Mouse (Mus musculus): ENCODE measurements around the gene 9430097D07Rik. TPM values are rescaled to one million over a fixed set of nuclear protein-coding genes. Genes with fewer than 3 reads are reported as not detected.
A peak's percentile ranks its signal among the peaks of the same experiment; 100 is the strongest.

9430097D07Rik gene
- polyA plus RNA-seq, 1 experiment from 2014 or later = 0.56 TPM

DNA sequence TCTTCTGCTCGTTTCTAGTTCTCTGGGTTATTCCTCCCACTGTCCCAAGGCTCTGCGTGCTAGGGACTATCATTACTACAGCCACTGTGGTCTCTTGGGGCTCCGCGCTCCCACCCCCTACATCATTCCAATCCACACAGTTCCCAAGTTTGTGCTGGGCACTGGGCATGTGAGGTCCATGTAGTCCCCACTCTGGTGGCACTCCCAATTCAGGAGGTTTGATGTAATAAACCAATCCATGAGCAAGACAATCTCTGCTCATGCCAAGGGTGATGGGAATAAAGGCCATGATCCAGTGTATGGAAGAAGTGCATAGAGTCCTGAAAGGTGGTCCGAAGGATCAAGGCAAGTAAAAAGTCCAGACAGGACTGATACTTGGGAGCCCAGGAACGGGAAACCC, 987 bp downstream of the 9430097D07Rik start, which contains the start of gene Pip5kl1:
Gene Pip5kl1 (plus strand): TSS at position 301 of the 400 bp plus-strand sequence.
- ATAC-seq (ENCODE audit: low FRiP score) = no peak
- 85% methylated on average over 6 of the region's 6 CpGs for WGBS
- H3K27me3 ChIP-seq = peaks cover 27% of the 10 kb centered on the region
- H3K4me3 ChIP-seq = peak within 1 kb of the TSS; percentile 51
- no peak within 1 kb of the TSS for H3K27ac ChIP-seq
- peaks cover 10% of the 10 kb centered on the region for H3K36me3 ChIP-seq
- H3K4me2 ChIP-seq (replicated peaks) = peak within 1 kb of the TSS; percentile 100
- peaks cover 25% of the 10 kb centered on the region for H3K4me1 ChIP-seq
- peak within 1 kb of the TSS; percentile 64 for H3K9ac ChIP-seq
- no peaks in the 10 kb centered on the region for H3K9me3 ChIP-seq (replicated peaks)

DNA sequence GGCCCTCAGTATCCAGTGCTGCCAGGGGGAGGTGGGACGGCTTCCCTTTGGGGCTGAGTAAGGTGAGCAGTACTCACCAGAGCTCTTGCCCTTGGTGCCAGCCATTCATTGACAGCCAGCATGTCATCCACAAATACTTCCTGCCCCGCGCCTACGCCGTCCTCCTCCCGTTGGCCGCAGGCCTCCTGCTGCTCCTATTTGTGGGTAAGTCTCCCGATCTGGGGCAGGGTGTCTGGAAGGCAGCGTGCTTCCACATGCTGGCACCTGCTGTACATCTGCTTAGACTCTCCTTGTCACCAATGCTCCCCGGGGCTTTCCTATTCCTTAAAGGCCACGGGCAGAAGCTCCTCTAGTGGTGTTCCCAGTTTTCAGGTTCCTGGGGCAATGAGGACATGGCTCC, 3.3 kb downstream of the 9430097D07Rik start:
- Histone ChIP-seq H3K27me3 (peaks cover 6% of the 10 kb centered on the region; the same call in 1 of the 2 replicates), H3K4me3 (no peak overlapping the region)
- 91% methylated on average over 11 of the region's 11 CpGs for WGBS

DNA sequence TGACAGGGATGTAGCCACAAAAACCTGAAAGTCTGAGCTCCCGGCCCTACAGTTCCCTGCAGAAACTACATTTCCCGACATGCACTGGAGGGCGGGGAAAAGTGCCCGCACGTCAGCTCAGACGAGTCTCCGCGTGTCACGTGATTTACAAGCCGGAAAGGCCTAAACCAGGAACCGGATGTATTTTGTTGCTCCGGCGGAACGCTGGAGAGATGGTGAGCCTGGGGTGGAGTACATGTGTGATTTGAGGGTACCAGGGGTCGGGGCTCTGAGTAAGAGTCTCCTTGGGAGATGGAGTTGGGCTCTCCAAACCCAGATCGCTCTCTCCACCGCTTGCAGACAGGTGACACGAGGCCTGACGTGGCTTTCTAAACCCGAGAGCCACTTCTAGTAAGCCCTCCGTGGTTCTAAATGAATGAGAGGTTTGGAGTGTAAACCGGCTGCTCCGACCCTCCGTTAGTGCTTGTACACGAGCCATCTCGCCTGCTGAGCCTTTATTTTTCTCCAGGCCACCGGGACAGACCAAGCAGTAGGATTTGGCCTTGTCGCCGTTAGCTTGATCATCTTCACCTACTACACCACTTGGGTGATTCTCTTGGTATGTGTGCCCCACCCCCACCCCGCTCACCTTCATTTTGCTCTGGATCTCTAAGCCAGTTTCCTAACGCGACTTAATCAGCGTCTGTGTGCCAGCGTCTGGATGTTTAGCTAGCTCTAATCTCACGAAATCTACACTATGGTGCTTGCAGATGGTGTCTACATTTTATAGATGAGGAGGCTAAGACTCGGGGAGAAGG, 4.6 kb downstream of the 9430097D07Rik start, which contains the start of gene Dpm2:
Gene Dpm2 (plus strand): TSS at position 161 of the 797 bp plus-strand sequence.
- ATAC-seq (ENCODE audit: low FRiP score) = peak; percentile 79
- Histone ChIP-seq H3K9me3 (replicated peaks) (no peaks in the 10 kb centered on the region), H3K4me1 (peaks cover 25% of the 10 kb centered on the region), H3K4me3 (peak within 1 kb of the TSS; percentile 70), H3K27me3 (no peaks in the 10 kb centered on the region), H3K9ac (peak within 1 kb of the TSS; percentile 75), H3K4me2 (replicated peaks) (peak within 1 kb of the TSS; percentile 95), H3K27ac (peak within 1 kb of the TSS; percentile 49), H3K36me3 (peaks cover 38% of the 10 kb centered on the region)
- 2% methylated on average over 36 of the region's 36 CpGs for WGBS

More for the DNA sequence above, 3.3 kb downstream of the 9430097D07Rik start:
- H3K9me3 ChIP-seq (replicated peaks) = no peaks in the 10 kb centered on the region
- peaks cover 25% of the 10 kb centered on the region for H3K4me1 ChIP-seq
- peaks cover 27% of the 10 kb centered on the region for H3K36me3 ChIP-seq
- no peak overlapping the region for H3K9ac ChIP-seq
- peak overlapping the region; percentile 95; the same call in 1 of the 2 replicates for H3K4me2 ChIP-seq (replicated peaks)
- no peak overlapping the region for H3K27ac ChIP-seq
- no peak for ATAC-seq (ENCODE audit: low FRiP score)

DNA sequence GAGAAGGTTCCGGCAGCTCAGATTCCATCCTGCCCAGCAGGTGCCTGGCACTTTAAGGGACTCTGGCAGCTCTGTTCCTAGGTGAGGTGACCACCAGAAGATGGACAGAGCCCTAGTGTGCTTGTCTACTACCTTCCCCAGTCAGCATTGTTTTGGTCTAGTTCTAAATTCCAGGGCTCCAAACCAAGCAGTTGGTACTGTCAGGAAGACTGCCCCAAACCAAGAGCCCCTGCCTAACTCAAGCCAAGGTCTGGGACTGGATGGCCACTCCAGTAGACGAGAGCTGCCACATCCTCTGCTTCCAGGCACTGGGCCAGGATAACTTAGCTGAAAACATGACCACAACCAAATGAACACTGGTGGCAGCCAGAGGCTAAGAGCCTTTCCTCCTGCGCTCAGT, 6.5 kb downstream of the 9430097D07Rik start:
- no peak overlapping the region for H3K27ac ChIP-seq
- H3K4me1 ChIP-seq = peaks cover 18% of the 10 kb centered on the region
- ATAC-seq (ENCODE audit: low FRiP score) = no peak
- no peak overlapping the region for H3K9ac ChIP-seq
- H3K4me3 ChIP-seq = no peak overlapping the region
- no peak overlapping the region for H3K4me2 ChIP-seq (replicated peaks)
- H3K36me3 ChIP-seq = peaks cover 57% of the 10 kb centered on the region
- no peaks in the 10 kb centered on the region for H3K27me3 ChIP-seq
- no peaks in the 10 kb centered on the region for H3K9me3 ChIP-seq (replicated peaks)
- WGBS = 97% methylated on average over 3 of the region's 3 CpGs

DNA sequence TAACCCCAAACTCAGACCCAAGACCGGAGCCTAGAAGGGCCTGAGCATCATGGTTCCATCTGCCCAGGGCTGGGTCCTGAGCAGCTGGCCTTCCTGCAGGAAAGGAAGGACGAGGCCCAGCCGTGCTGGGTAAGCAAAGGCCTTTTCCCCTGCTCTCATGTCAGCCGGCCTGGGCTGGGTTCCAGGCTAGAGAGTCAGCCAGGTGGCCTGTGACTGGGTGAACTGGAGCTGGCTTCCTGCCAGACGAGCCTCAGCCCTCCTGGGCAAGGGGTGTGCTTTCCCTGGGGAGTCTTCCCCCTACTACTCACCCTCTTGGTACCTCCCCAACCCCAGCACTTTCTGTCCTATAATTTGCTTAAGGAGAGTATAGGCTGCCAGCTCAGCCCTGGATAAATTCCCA, 7.3 kb downstream of the 9430097D07Rik start:
- Histone ChIP-seq H3K4me3 (no peak overlapping the region), H3K9ac (no peak overlapping the region), H3K27ac (no peak overlapping the region), H3K36me3 (peaks cover 61% of the 10 kb centered on the region), H3K27me3 (no peaks in the 10 kb centered on the region), H3K9me3 (replicated peaks) (no peaks in the 10 kb centered on the region), H3K4me2 (replicated peaks) (no peak overlapping the region), H3K4me1 (peaks cover 18% of the 10 kb centered on the region)
- ATAC-seq (ENCODE audit: low FRiP score) = no peak
- 83% methylated on average over 5 of the region's 5 CpGs for WGBS

DNA sequence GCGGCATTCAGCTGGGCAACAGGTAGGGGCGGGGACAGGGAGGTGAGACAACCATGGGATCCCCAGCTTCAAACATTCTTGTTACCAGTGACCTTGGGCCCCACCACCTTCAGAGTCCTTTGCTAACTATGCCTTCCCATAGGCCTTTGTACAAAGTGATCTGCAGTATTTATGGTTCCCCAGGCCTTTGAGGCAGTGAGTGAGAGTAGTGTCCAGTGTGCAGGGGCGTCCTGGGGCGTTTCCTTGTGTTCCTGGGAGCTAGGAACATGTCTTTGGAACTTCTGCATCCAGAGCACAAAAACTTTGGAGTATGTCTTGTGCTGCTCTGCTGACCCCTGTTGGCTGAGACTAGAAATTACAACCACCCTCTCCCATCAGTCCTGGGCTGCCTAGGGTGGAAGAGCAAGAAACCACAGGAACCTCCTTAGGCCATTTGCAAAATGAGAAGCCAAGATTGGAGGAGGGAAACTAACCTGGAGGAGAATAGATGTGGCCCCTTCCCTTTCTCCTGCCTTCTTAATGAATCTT, 8.9 kb downstream of the 9430097D07Rik start:
- peaks cover 9% of the 10 kb centered on the region for H3K4me1 ChIP-seq
- 41% methylated on average over 4 of the region's 4 CpGs for WGBS
- no peak overlapping the region for H3K9ac ChIP-seq
- H3K4me3 ChIP-seq = no peak overlapping the region
- no peaks in the 10 kb centered on the region for H3K9me3 ChIP-seq (replicated peaks)
- H3K27me3 ChIP-seq = no peaks in the 10 kb centered on the region
- no peak overlapping the region for H3K27ac ChIP-seq
- peaks cover 65% of the 10 kb centered on the region for H3K36me3 ChIP-seq
- no peak for ATAC-seq (ENCODE audit: low FRiP score)
- no peak overlapping the region for H3K4me2 ChIP-seq (replicated peaks)

DNA sequence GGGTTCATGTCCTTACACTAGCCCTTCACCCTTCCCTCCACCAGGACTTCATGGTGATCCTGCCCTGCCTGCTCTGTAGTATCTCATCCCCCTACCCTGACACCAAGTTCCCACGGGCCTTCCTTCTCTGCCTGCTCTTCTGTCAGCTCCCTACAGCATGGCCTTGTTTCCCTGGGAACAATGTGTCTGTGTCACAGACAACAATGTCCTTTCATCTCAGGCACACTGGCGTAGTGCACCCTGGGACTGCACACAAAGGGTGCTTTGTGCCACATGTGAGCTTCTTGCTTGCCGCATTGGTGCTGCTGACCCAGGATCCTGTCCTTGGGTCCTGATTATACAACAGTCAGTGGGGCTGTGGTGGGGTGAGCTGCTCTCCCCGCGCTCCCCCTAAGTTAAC, 15.9 kb downstream of the 9430097D07Rik start:
- Histone ChIP-seq H3K27me3 (no peaks in the 10 kb centered on the region), H3K4me3 (no peak overlapping the region), H3K27ac (peak overlapping the region; percentile 88), H3K4me2 (replicated peaks) (peak overlapping the region; percentile 9), H3K36me3 (peaks cover 25% of the 10 kb centered on the region), H3K4me1 (peaks cover 57% of the 10 kb centered on the region), H3K9ac (0 out of 2 replicates have a peak overlapping the region, but pooled peaks have one; percentile 2), H3K9me3 (replicated peaks) (no peaks in the 10 kb centered on the region)
- peak; percentile 88 for ATAC-seq (ENCODE audit: low FRiP score)
- WGBS = 15% methylated on average over 5 of the region's 5 CpGs

DNA sequence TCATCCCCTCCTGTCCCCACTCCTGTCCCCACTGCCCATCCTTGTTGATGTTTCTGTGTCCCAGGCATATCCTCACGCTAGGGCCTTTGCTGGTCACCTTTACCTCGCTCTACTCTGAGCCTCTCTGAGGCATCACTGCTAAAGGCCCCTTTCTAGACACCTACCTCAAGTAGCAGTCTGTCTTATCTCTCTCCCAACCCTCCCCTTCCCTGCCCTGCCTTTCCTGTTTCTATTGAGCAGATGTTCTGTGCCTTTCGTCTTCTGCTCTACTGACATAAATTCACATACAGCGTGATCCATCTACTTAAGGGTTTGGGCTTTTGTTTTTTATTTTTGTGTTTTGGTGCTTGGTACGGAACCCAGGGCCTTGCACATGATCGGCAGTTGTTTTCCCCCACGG, 19.5 kb downstream of the 9430097D07Rik start:
- no peaks in the 10 kb centered on the region for H3K27me3 ChIP-seq
- no peak overlapping the region for H3K9ac ChIP-seq
- H3K4me1 ChIP-seq = peaks cover 66% of the 10 kb centered on the region
- WGBS = 80% methylated on average over 7 of the region's 7 CpGs
- ATAC-seq (ENCODE audit: low FRiP score) = no peak
- no peak overlapping the region for H3K4me2 ChIP-seq (replicated peaks)
- H3K9me3 ChIP-seq (replicated peaks) = no peaks in the 10 kb centered on the region
- no peak overlapping the region for H3K4me3 ChIP-seq
- H3K36me3 ChIP-seq = no peaks in the 10 kb centered on the region
- H3K27ac ChIP-seq = peak overlapping the region; percentile 72

DNA sequence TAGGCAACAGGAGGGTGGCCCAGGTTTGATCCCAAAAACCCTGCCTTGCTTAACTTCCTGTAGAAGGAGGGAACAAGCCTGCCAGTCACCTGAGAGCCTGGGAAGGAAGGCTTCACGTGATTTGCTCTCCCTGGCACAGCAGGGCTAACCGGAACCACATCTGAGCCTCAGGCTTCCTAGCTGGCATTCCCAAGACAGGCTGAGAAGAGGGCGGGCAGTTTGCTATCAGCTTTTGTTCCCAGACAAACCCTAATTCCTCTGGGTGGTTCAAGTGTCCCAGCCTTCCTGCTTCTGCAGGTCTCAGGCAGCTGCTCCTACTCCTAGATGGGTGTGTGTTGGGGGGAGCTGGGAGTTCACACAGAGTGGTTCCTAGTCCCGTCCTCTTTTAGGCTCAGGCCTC, 20.0 kb downstream of the 9430097D07Rik start:
- no peak overlapping the region for H3K4me2 ChIP-seq (replicated peaks)
- 32% methylated on average over 4 of the region's 4 CpGs for WGBS
- H3K36me3 ChIP-seq = no peaks in the 10 kb centered on the region
- peaks cover 68% of the 10 kb centered on the region for H3K4me1 ChIP-seq
- H3K27ac ChIP-seq = peak overlapping the region; percentile 72
- no peaks in the 10 kb centered on the region for H3K27me3 ChIP-seq
- H3K9me3 ChIP-seq (replicated peaks) = no peaks in the 10 kb centered on the region
- no peak overlapping the region for H3K4me3 ChIP-seq
- no peak for ATAC-seq (ENCODE audit: low FRiP score)
- no peak overlapping the region for H3K9ac ChIP-seq

DNA sequence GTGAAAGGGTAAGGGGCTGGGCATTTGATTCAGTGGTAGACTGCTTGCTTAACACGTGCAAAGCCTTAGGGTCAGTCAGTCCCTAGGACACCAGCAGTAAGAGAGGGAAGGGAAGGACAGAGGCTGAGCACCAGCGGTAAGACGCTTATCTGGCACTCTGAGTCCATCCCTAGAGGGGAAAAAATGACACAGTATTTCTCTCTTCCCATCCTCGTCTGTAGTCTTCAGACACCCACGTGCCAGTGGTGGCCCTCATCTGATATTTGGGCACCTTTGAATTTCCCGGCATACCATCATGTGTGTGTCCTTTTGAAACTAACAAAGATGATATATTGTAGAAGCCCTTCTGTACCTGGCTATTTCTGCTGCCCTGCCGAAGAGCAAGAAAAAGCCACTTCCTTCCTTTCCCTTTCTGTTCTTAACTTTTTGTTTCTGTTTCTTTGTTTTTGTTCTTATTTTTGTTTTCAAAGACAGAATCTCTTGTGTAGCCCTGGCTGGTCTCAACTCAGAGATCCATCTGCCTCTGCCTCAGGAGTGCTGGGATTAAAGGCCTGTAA, 21.8 kb downstream of the 9430097D07Rik start:
- ATAC-seq (ENCODE audit: low FRiP score) = no peak
- 85% methylated on average over 7 of the region's 7 CpGs for WGBS
- no peaks in the 10 kb centered on the region for H3K9me3 ChIP-seq (replicated peaks)
- peaks cover 62% of the 10 kb centered on the region for H3K4me1 ChIP-seq
- no peaks in the 10 kb centered on the region for H3K27me3 ChIP-seq
- H3K4me2 ChIP-seq (replicated peaks) = no peak overlapping the region
- no peak overlapping the region for H3K4me3 ChIP-seq
- no peaks in the 10 kb centered on the region for H3K36me3 ChIP-seq
- H3K27ac ChIP-seq = no peak overlapping the region
- no peak overlapping the region for H3K9ac ChIP-seq

DNA sequence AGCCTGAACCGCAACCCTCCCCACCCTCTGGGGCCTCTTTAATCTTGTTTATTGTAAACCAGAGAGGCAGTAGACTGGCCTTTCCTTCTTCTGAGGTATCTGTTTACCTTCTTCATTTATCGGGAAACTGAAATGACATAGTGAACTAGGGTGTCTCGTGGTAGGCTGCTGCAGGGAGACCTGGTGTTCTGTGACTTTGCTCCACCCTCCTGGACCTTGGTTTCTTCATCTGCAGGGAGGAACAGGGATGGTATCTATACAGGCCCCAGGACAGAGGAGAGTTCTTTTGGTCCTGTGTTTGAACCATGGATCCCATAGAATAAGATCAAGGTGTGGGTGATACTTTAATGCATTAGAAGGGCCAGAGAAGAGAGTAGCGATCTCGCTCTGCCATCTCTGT, 24.2 kb downstream of the 9430097D07Rik start:
- Histone ChIP-seq H3K4me2 (replicated peaks) (no peak overlapping the region), H3K36me3 (no peaks in the 10 kb centered on the region), H3K9ac (no peak overlapping the region), H3K27me3 (no peaks in the 10 kb centered on the region), H3K4me3 (no peak overlapping the region), H3K4me1 (peaks cover 39% of the 10 kb centered on the region), H3K27ac (no peak overlapping the region), H3K9me3 (replicated peaks) (no peaks in the 10 kb centered on the region)
- no peak for ATAC-seq (ENCODE audit: low FRiP score)
- WGBS = 85% methylated on average over 5 of the region's 5 CpGs

DNA sequence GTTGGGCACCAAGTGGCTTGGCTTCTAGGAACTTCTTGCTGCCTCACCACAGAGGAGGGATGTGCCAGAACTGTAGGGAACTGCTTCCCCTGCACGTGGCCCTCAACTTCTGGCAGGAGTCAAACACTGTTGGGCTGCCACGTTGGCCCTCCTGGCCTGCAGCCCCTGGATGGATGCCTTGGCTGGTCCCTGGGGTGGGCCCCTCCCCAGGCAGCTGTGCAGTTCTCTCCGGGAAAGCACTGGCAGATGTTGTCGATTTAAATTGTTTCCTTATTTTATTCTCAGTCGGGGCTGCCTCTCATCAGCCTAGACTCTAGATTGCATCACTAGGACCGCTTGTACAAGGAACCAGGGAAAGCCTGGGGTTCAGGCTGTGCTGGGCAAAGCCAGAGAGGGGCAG, 25.7 kb downstream of the 9430097D07Rik start:
- Histone ChIP-seq H3K9ac (no peak overlapping the region), H3K27me3 (no peaks in the 10 kb centered on the region), H3K4me2 (replicated peaks) (no peak overlapping the region), H3K9me3 (replicated peaks) (no peaks in the 10 kb centered on the region), H3K36me3 (no peaks in the 10 kb centered on the region), H3K27ac (no peak overlapping the region), H3K4me1 (peaks cover 25% of the 10 kb centered on the region), H3K4me3 (no peak overlapping the region)
- ATAC-seq (ENCODE audit: low FRiP score) = no peak
- WGBS = 76% methylated on average over 6 of the region's 6 CpGs
